Mouse (Mus musculus): ENCODE results near the gene Slc25a23. TPM values are rescaled to one million over a fixed set of nuclear protein-coding genes. Genes with fewer than 3 reads are reported as not detected.

Gene Slc25a23
- polyA plus RNA-seq, 1 experiment from 2014 or later: 12.9 TPM

- no peak; the same call in 1 of the 2 replicates for ATAC-seq (ENCODE audit: low FRiP score, low TSS enrichment)
- H3K9me3 ChIP-seq (ENCODE audit: control insufficient read depth, low read length): no peaks in the 10 kb centered on the region
- 69% methylated on average over 13 of the region's 13 CpGs for WGBS
Measured at GRCm38 (mm10) chr17:57012245-57012795, 47.3 kb downstream of the Slc25a23 start.

GRCm38 (mm10) chr17:57011236-57012141 lies 48.2 kb downstream of the Slc25a23 start, which contains the start of the genes Gtf2f1 and Gm17949:
Gtf2f1 (minus strand) TSS chr17:57011288.
Gm17949 (plus strand) TSS chr17:57011469.
- no peaks in the 10 kb centered on the region for H3K9me3 ChIP-seq (ENCODE audit: control insufficient read depth, low read length)
- peak within 1 kb of the TSS; percentile 91 for H3K4me2 ChIP-seq (replicated peaks; ENCODE audit: low read depth, low read length)
- H3K4me3 ChIP-seq (ENCODE audit: low read length): peak within 1 kb of the TSS; percentile 86
- H3K27ac ChIP-seq (ENCODE audit: low read depth, low read length): peak within 1 kb of the TSS; percentile 74
- H3K36me3 ChIP-seq (ENCODE audit: control insufficient read depth, insufficient read depth, low read length): peaks cover 28% of the 10 kb centered on the region
- 1% methylated on average over 51 of the region's 51 CpGs for WGBS
- H3K9ac ChIP-seq (ENCODE audit: low read depth, low read length): peak within 1 kb of the TSS; percentile 87
- no peaks in the 10 kb centered on the region for H3K27me3 ChIP-seq (ENCODE audit: control insufficient read depth, insufficient read depth, low read length)
- peak; percentile 94 for ATAC-seq (ENCODE audit: low FRiP score, low TSS enrichment)
- peaks cover 12% of the 10 kb centered on the region; the same call in 1 of the 2 replicates for H3K4me1 ChIP-seq (ENCODE audit: control insufficient read depth, insufficient read depth, low read length)

More at GRCm38 (mm10) chr17:57012245-57012795, 47.3 kb downstream of the Slc25a23 start:
- Histone ChIP-seq H3K27ac (ENCODE audit: low read depth, low read length) (peak overlapping the region; percentile 74), H3K9ac (ENCODE audit: low read depth, low read length) (peak overlapping the region; percentile 74; the same call in 1 of the 2 replicates), H3K36me3 (ENCODE audit: control insufficient read depth, insufficient read depth, low read length) (peaks cover 20% of the 10 kb centered on the region), H3K4me3 (ENCODE audit: low read length) (peak overlapping the region; percentile 86), H3K27me3 (ENCODE audit: control insufficient read depth, insufficient read depth, low read length) (no peaks in the 10 kb centered on the region), H3K4me2 (replicated peaks; ENCODE audit: low read depth, low read length) (peak overlapping the region; percentile 74), H3K4me1 (ENCODE audit: control insufficient read depth, insufficient read depth, low read length) (peaks cover 12% of the 10 kb centered on the region; the same call in 1 of the 2 replicates)

GRCm38 (mm10) chr17:57010911-57011235 lies 48.8 kb downstream of the Slc25a23 start:
- no peaks in the 10 kb centered on the region for H3K27me3 ChIP-seq (ENCODE audit: control insufficient read depth, insufficient read depth, low read length)
- peaks cover 12% of the 10 kb centered on the region; the same call in 1 of the 2 replicates for H3K4me1 ChIP-seq (ENCODE audit: control insufficient read depth, insufficient read depth, low read length)
- H3K36me3 ChIP-seq (ENCODE audit: control insufficient read depth, insufficient read depth, low read length): peaks cover 35% of the 10 kb centered on the region
- 0% methylated on average over 19 of the region's 19 CpGs for WGBS
- H3K4me3 ChIP-seq (ENCODE audit: low read length): peak overlapping the region; percentile 86
- peak; percentile 57 for ATAC-seq (ENCODE audit: low FRiP score, low TSS enrichment)
- H3K9me3 ChIP-seq (ENCODE audit: control insufficient read depth, low read length): no peaks in the 10 kb centered on the region
- H3K4me2 ChIP-seq (replicated peaks; ENCODE audit: low read depth, low read length): peak overlapping the region; percentile 91
- peak overlapping the region; percentile 87 for H3K9ac ChIP-seq (ENCODE audit: low read depth, low read length)
- H3K27ac ChIP-seq (ENCODE audit: low read depth, low read length): peak overlapping the region; percentile 55; the same call in 1 of the 2 replicates

DNA sequence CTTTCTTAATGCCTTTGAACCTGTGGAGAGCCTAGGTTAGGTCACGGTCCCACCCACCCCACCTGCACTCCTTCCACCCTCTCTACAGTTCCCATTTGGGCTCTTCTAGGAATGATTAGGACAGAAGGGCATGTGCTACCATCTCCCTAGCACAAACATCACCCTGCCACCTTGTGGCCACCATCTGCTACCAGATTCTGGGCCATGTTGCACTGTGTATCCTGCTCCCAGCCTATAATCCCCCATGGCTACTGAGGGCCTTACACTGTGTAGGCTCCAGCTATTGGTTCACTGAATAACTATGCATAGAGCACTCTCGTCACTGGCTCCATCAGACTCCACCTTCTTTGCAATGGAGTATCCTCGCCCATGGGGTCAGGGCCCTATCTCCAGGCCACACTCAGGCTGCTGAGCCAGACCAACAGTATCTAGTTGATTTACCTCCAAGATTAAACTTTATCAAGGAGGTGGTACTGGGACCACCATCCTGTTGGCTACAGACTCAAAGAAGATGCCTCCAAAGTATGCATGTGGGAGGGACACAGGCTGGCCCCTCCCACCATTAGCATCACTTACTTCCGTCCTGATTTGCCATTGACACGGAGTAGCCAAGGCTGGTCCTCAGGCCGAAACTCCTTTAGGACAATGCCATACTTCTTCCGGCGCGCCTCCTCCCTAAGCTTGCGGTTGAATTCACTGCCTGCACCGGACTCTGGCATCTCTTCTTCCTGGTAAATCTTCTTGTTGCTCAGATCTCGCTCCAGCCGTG lies 52.3 kb downstream of the Slc25a23 start:
- ATAC-seq (ENCODE audit: low FRiP score, low TSS enrichment): no peak
- H3K36me3 ChIP-seq (ENCODE audit: control insufficient read depth, insufficient read depth, low read length): peaks cover 68% of the 10 kb centered on the region
- peaks cover 9% of the 10 kb centered on the region; the same call in 1 of the 2 replicates for H3K4me1 ChIP-seq (ENCODE audit: control insufficient read depth, insufficient read depth, low read length)
- H3K4me3 ChIP-seq (ENCODE audit: low read length): no peak overlapping the region
- H3K4me2 ChIP-seq (replicated peaks; ENCODE audit: low read depth, low read length): no peak overlapping the region
- H3K27me3 ChIP-seq (ENCODE audit: control insufficient read depth, insufficient read depth, low read length): no peaks in the 10 kb centered on the region
- H3K9ac ChIP-seq (ENCODE audit: low read depth, low read length): no peak overlapping the region
- H3K9me3 ChIP-seq (ENCODE audit: control insufficient read depth, low read length): no peaks in the 10 kb centered on the region
- WGBS: 91% methylated on average over 13 of the region's 13 CpGs
- H3K27ac ChIP-seq (ENCODE audit: low read depth, low read length): no peak overlapping the region

DNA sequence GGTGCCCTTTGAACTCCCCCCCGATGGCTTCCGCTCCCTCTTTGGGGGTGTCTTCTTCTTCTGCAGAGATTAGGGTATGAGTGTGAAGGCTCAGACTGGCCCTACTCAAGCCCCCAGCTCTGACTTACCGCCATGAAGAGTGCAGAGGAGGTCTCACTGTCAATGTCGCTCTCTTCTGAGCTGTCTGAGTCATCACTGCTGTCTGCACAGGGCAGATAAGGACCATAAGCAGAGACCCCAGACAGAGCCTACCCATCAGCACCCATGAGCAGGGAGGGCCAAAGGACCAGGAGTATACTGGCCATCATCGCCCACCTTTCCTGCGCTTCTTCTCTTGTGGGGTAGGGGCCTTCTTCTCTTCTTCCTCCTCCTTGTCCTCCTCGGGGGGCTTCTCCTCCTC lies 55.7 kb downstream of the Slc25a23 start:
- Histone ChIP-seq H3K36me3 (ENCODE audit: control insufficient read depth, insufficient read depth, low read length) (peaks cover 74% of the 10 kb centered on the region), H3K4me3 (ENCODE audit: low read length) (no peak overlapping the region), H3K9me3 (ENCODE audit: control insufficient read depth, low read length) (no peaks in the 10 kb centered on the region), H3K27me3 (ENCODE audit: control insufficient read depth, insufficient read depth, low read length) (no peaks in the 10 kb centered on the region), H3K9ac (ENCODE audit: low read depth, low read length) (no peak overlapping the region), H3K4me1 (ENCODE audit: control insufficient read depth, insufficient read depth, low read length) (no peaks in the 10 kb centered on the region), H3K4me2 (replicated peaks; ENCODE audit: low read depth, low read length) (no peak overlapping the region), H3K27ac (ENCODE audit: low read depth, low read length) (no peak overlapping the region)
- WGBS: 87% methylated on average over 7 of the region's 7 CpGs
- no peak for ATAC-seq (ENCODE audit: low FRiP score, low TSS enrichment)

DNA sequence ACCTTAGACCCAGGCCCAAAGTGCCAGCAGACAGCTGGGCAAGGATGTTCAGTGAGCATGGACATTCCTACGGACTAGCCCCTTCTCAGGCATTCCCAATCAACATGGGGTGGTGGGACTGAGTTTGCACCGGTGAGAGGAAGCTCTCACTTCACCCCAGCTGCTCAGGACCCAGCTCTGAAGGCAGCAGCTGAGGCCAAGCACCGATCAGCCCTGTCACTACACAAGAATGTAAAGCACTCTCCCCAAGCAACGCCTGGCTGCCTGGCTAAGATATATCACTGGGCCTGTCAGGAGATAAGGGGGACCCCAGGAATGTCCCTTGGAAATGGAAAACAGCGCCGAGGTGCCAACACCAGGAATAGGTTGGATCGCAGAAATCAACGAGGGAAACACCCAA lies 58.4 kb downstream of the Slc25a23 start:
- no peaks in the 10 kb centered on the region for H3K27me3 ChIP-seq (ENCODE audit: control insufficient read depth, insufficient read depth, low read length)
- no peak overlapping the region for H3K9ac ChIP-seq (ENCODE audit: low read depth, low read length)
- H3K36me3 ChIP-seq (ENCODE audit: control insufficient read depth, insufficient read depth, low read length): peaks cover 59% of the 10 kb centered on the region
- no peak overlapping the region for H3K27ac ChIP-seq (ENCODE audit: low read depth, low read length)
- WGBS: 71% methylated on average over 8 of the region's 8 CpGs
- ATAC-seq (ENCODE audit: low FRiP score, low TSS enrichment): no peak
- H3K4me3 ChIP-seq (ENCODE audit: low read length): no peak overlapping the region
- no peaks in the 10 kb centered on the region for H3K9me3 ChIP-seq (ENCODE audit: control insufficient read depth, low read length)
- peaks cover 8% of the 10 kb centered on the region for H3K4me1 ChIP-seq (ENCODE audit: control insufficient read depth, insufficient read depth, low read length)
- no peak overlapping the region for H3K4me2 ChIP-seq (replicated peaks; ENCODE audit: low read depth, low read length)

DNA sequence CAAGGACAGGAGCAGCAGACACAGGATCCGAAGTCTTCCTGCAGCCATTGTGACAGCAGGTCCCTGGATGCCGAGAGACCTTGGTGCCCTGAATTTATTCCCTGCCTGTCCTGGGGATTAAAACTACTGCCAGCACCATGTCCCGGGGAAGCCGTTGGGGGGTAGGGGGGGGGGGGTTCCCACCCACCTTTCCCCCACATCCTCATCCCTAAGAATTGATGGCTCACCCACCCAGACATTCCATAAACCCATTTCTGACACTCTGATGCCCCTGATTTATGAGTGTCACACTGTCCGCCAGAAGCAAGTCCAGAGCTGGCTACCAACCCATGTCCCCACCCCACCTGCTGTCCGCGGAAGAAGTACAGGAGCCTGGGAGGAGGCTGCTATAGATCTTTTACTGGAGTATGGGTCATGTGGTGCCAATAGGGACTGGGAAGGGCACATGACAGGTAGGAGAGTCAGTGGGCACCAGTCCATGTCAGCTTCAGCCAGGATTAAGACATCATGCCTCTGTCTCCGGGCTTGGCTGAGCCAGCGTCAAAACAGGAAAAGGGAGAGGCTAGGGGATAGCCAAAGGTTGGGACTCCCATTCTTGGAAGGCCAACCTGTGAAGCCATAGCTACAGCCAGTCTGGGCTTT lies 59.6 kb downstream of the Slc25a23 start, which contains the start of gene Pspn:
Gene Pspn, minus strand, starts transcription at position 51 of the 642 bp plus-strand sequence.
- no peaks in the 10 kb centered on the region for H3K27me3 ChIP-seq (ENCODE audit: control insufficient read depth, insufficient read depth, low read length)
- H3K4me3 ChIP-seq (ENCODE audit: low read length): no peak within 1 kb of the TSS
- H3K36me3 ChIP-seq (ENCODE audit: control insufficient read depth, insufficient read depth, low read length): peaks cover 59% of the 10 kb centered on the region
- 85% methylated on average over 9 of the region's 9 CpGs for WGBS
- H3K27ac ChIP-seq (ENCODE audit: low read depth, low read length): no peak within 1 kb of the TSS
- peaks cover 8% of the 10 kb centered on the region for H3K4me1 ChIP-seq (ENCODE audit: control insufficient read depth, insufficient read depth, low read length)
- H3K9me3 ChIP-seq (ENCODE audit: control insufficient read depth, low read length): no peaks in the 10 kb centered on the region
- no peak within 1 kb of the TSS for H3K9ac ChIP-seq (ENCODE audit: low read depth, low read length)
- no peak within 1 kb of the TSS for H3K4me2 ChIP-seq (replicated peaks; ENCODE audit: low read depth, low read length)
- no peak for ATAC-seq (ENCODE audit: low FRiP score, low TSS enrichment)

DNA sequence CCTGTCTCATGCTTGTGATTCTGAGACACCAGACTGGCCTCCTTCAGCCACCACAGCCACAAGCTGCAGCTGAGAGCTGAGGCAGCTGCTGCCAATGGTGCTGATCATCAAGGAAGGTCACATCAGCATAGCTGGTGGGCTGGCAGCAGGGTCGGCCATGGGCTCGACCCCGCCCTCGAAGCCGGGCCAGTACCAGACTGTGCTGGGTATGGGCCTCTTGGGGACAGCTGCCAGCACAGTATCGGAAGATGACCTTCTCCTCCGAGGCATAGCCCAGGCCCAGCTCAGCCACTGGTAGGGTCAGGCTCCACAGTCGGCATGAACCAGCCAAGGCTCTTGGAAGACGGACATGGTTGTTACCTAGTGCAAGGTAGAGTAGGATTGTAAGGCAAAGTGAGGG lies 60.2 kb downstream of the Slc25a23 start:
- H3K4me3 ChIP-seq (ENCODE audit: low read length): no peak overlapping the region
- WGBS: 90% methylated on average over 9 of the region's 9 CpGs
- no peak overlapping the region for H3K4me2 ChIP-seq (replicated peaks; ENCODE audit: low read depth, low read length)
- no peaks in the 10 kb centered on the region for H3K27me3 ChIP-seq (ENCODE audit: control insufficient read depth, insufficient read depth, low read length)
- peaks cover 59% of the 10 kb centered on the region for H3K36me3 ChIP-seq (ENCODE audit: control insufficient read depth, insufficient read depth, low read length)
- no peak for ATAC-seq (ENCODE audit: low FRiP score, low TSS enrichment)
- H3K9me3 ChIP-seq (ENCODE audit: control insufficient read depth, low read length): no peaks in the 10 kb centered on the region
- H3K4me1 ChIP-seq (ENCODE audit: control insufficient read depth, insufficient read depth, low read length): peaks cover 8% of the 10 kb centered on the region
- no peak overlapping the region for H3K27ac ChIP-seq (ENCODE audit: low read depth, low read length)
- no peak overlapping the region for H3K9ac ChIP-seq (ENCODE audit: low read depth, low read length)

Data from kidney, embryonic 14.5 days (tissue).